Mouse (Mus musculus) retina, adult 2 months (tissue): ENCODE data around the gene Gucd1.
"Not testable (repeated sequence)": the region's sequence is repeated elsewhere in the genome, so short reads cannot be mapped to it uniquely, and the experiment has no call there.

Experiments used
- DNase-seq: peaks from one replicate; pipeline ENCODE4 v3.0.0-alpha.2; 2012; ENCODE audit warnings: low read depth, low spot score

Gucd1 gene

GRCm38 (mm10) chr10:75438132-75438810, 79.5 kb downstream of the Gucd1 start:
- no peak for DNase-seq

GRCm38 (mm10) chr10:75437284-75437683, 80.5 kb downstream of the Gucd1 start:
- no peak for DNase-seq

GRCm38 (mm10) chr10:75436604-75437217, 81.1 kb downstream of the Gucd1 start:
- DNase-seq: peak; percentile 71

- DNase-seq: no peak
Measured at GRCm38 (mm10) chr10:75430633-75431032, 87.1 kb downstream of the Gucd1 start.

GRCm38 (mm10) chr10:75430147-75430537, 87.6 kb downstream of the Gucd1 start:
- no peak for DNase-seq

GRCm38 (mm10) chr10:75429522-75430146, 88.1 kb downstream of the Gucd1 start:
- no peak for DNase-seq

- DNase-seq: no peak
Measured at GRCm38 (mm10) chr10:75429004-75429380, 88.8 kb downstream of the Gucd1 start.

GRCm38 (mm10) chr10:75428049-75429003, 89.4 kb downstream of the Gucd1 start:
- DNase-seq: no peak

GRCm38 (mm10) chr10:75424498-75424901, 93.3 kb downstream of the Gucd1 start:
- DNase-seq: no peak

- no peak for DNase-seq
Measured at GRCm38 (mm10) chr10:75418747-75419146, 99.0 kb downstream of the Gucd1 start.

GRCm38 (mm10) chr10:75417363-75418042, 100.3 kb downstream of the Gucd1 start:
- DNase-seq: no peak

GRCm38 (mm10) chr10:75414925-75415324, 102.8 kb downstream of the Gucd1 start:
- no peak for DNase-seq

- no peak for DNase-seq
Measured at GRCm38 (mm10) chr10:75412114-75413103, 105.4 kb downstream of the Gucd1 start.

GRCm38 (mm10) chr10:75411343-75412113, 106.2 kb downstream of the Gucd1 start:
- DNase-seq: not testable (repeated sequence)

- DNase-seq: no peak
Measured at GRCm38 (mm10) chr10:75407741-75408140, 110.0 kb downstream of the Gucd1 start.

- DNase-seq: no peak
Measured at GRCm38 (mm10) chr10:75406755-75407154, 111.0 kb downstream of the Gucd1 start.

- no peak for DNase-seq
Measured at GRCm38 (mm10) chr10:75405916-75406315, 111.9 kb downstream of the Gucd1 start.

GRCm38 (mm10) chr10:75400958-75401357, 116.8 kb downstream of the Gucd1 start, which contains the start of gene Upb1:
TSS of gene Upb1 (plus strand) at chr10:75401115.
- DNase-seq: no peak

GRCm38 (mm10) chr10:75396966-75397365, 120.8 kb downstream of the Gucd1 start:
- no peak for DNase-seq
